28 mouse cellular contexts compared by ENCODE assay signal in genomic region chr16:92820451-92820850, GRCm38 (mm10). TPM values are rescaled to one million over a fixed set of nuclear protein-coding genes. Genes with fewer than 3 reads are reported as not detected.
DNase-seq lines count a peak whose midpoint lies in the region; ATAC-seq and TF ChIP-seq lines count a peak whose summit lies in the region.
"Had no signal": no experiment of that assay in that cellular context is flagged by ENCODE, and none has a peak within 500 bp of the region (broad histone marks: within the 10 kb centered on the region; RNA-seq: fewer than 3 reads in every experiment).

No protein-coding gene starts in this region.

- TF ChIP-seq EP300 in MEL (IDR thresholded peaks at IDR 0.05; ENCODE audit: low read depth in 1 of 2, low read length in 2 of 2), result no peak

- H3K9ac ChIP-seq in MEL (ENCODE audit: control insufficient read depth, low read depth, low read length, poor library complexity, severe bottlenecking), result no peak overlapping the region
- H3K9ac ChIP-seq: embryonic facial prominence, embryonic 13.5 days; forebrain, embryonic 12.5 days; heart, embryonic 15.5 days; hindbrain, embryonic 13.5 days; lung, embryonic 15.5 days had no signal

- H3K9me3 ChIP-seq in MEL (replicated peaks; ENCODE audit: insufficient read depth, low read length), result no peaks in the 10 kb centered on the region
- H3K9me3 ChIP-seq: embryonic facial prominence, embryonic 13.5 days; forebrain, embryonic 12.5 days; heart, embryonic 15.5 days; hindbrain, embryonic 13.5 days; limb, embryonic 10.5 days; lung, embryonic 15.5 days; midbrain, embryonic 10.5 days had no signal

- peak; percentile 22 to 24 for DNase-seq in cerebellum, postnatal 10 days
- DNase-seq in B cell, adult 2 months, result peak; percentile 48 to 50
- peak; percentile 48 for DNase-seq in MEL (ENCODE audit: low read depth, low spot score)
- peak; percentile 49 to 61 for DNase-seq in natural killer cell, adult 2 months (ENCODE audit: low spot score in 2 of 2)
- no peak for DNase-seq in left cerebral cortex, postnatal 10 days (ENCODE audit: extremely low spot score in 1 of 2, low spot score in 2 of 2)
- DNase-seq: adrenal gland, adult 2 months; cerebellum, adult 2 months; cerebellum, postnatal 36 days; embryo, embryonic 11 days; gastrocnemius, adult 2 months; heart, postnatal 36 days; kidney, adult 8-10 months; kidney, postnatal 10 days; lung, postnatal 4 days; right cerebral cortex, postnatal 14 days; spleen, adult 18-20 months; thymus, postnatal 36 days had no signal

- H3K79me2 ChIP-seq in MEL (ENCODE audit: control insufficient read depth, insufficient read depth, low read length, poor library complexity), result peaks cover 74% of the 10 kb centered on the region

- ATAC-seq in cerebellum, adult (ENCODE audit: insufficient number of reproducible peaks, low FRiP score, low TSS enrichment), result no peak
- ATAC-seq in inflammation-experienced regulatory T-cells, adult 6 months, result no peak
- ATAC-seq: Patski had no signal

- intact Hi-C loops in left cerebral cortex, postnatal 10 days (cut with DNase I), result no loop called here

- peaks cover 5 to 58% of the 10 kb centered on the region in 2 experiments for H3K4me1 ChIP-seq in MEL (ENCODE audit: control insufficient read depth in 1 of 2, insufficient read depth in 2 of 2, low read length in 2 of 2)

- H3K4me3 ChIP-seq in MEL (ENCODE audit: control insufficient read depth in 1 of 2, insufficient read depth in 1 of 2, low read depth in 2 of 2, low read length in 2 of 2), result no peak overlapping the region
- H3K4me3 ChIP-seq: embryonic facial prominence, embryonic 13.5 days; erythroblast, embryonic 14.5 days; forebrain, embryonic 12.5 days; gastrocnemius, adult 2 months; heart, embryonic 15.5 days; hindbrain, embryonic 13.5 days; limb, embryonic 10.5 days; lung, embryonic 15.5 days; midbrain, embryonic 10.5 days had no signal

- TF ChIP-seq CTCF in MEL (IDR thresholded peaks at IDR 0.05 in 2 of 3, conservative IDR thresholded peaks at IDR 0.05 in 1 of 3; ENCODE audit: control insufficient read depth in 1 of 3, insufficient read depth in 1 of 3, low read depth in 2 of 3, low read length in 3 of 3, poor library complexity in 1 of 3, severe bottlenecking in 1 of 3), result no peak

- no peak for TF ChIP-seq POLR2A in MEL (IDR thresholded peaks at IDR 0.05; ENCODE audit: control insufficient read depth in 1 of 2, insufficient read depth in 1 of 2, low read depth in 1 of 2, low read length in 2 of 2, poor library complexity in 1 of 2)

- no peaks in the 10 kb centered on the region for H3K27me3 ChIP-seq in MEL (ENCODE audit: control insufficient read depth in 1 of 2, insufficient read depth in 2 of 2, low read length in 2 of 2)
- H3K27me3 ChIP-seq: embryonic facial prominence, embryonic 13.5 days; hindbrain, embryonic 13.5 days; lung, embryonic 15.5 days; Patski had no signal

- TF ChIP-seq RAD21 in MEL (IDR thresholded peaks at IDR 0.05; ENCODE audit: low read depth, low read length), result no peak

- peak overlapping the region; percentile 37; the same call in 1 of the 2 replicates for H3K27ac ChIP-seq in MEL (ENCODE audit: control insufficient read depth, low read depth, low read length)
- H3K27ac ChIP-seq: embryonic facial prominence, embryonic 13.5 days; forebrain, embryonic 12.5 days; gastrocnemius, adult 2 months; heart, embryonic 15.5 days; hindbrain, embryonic 13.5 days; lung, embryonic 15.5 days; midbrain, embryonic 10.5 days had no signal

- H3K36me3 ChIP-seq in MEL (ENCODE audit: control insufficient read depth in 1 of 2, insufficient read depth in 2 of 2, low read length in 2 of 2), result peaks cover 11 to 54% of the 10 kb centered on the region in 2 experiments; a peak in 3 of 4 replicates
- H3K36me3 ChIP-seq: embryonic facial prominence, embryonic 13.5 days; forebrain, embryonic 12.5 days; heart, embryonic 15.5 days; hindbrain, embryonic 13.5 days; limb, embryonic 10.5 days; lung, embryonic 15.5 days; midbrain, embryonic 10.5 days had no signal

TF ChIP-seq in MEL, 35 proteins besides CTCF, POLR2A, EP300 and RAD21:
- no peak for TF ChIP-seq ELF1 (IDR thresholded peaks at IDR 0.05; ENCODE audit: low read depth, low read length)
- no peak for TF ChIP-seq NELFE (IDR thresholded peaks at IDR 0.05; ENCODE audit: low read depth, low read length)
- TF ChIP-seq HCFC1 (IDR thresholded peaks at IDR 0.05; ENCODE audit: low read depth, low read length), result 0 out of 2 replicates have a peak, but pooled peaks have one; percentile 30
- TF ChIP-seq ETS1 (IDR thresholded peaks at IDR 0.05; ENCODE audit: low read depth, low read length), result no peak
- TF ChIP-seq ZKSCAN1 (IDR thresholded peaks at IDR 0.05; ENCODE audit: low read depth, low read length), result no peak
- no peak for TF ChIP-seq USF2 (IDR thresholded peaks at IDR 0.05; ENCODE audit: borderline replicate concordance in 1 of 2, insufficient read depth in 1 of 2, low read depth in 1 of 2, low read length in 2 of 2)

RNA-seq across cellular contexts. Expression of gene Runx1, which starts 5.5 kb away (rescaled TPM):
- total RNA-seq in MEL (2012; rRNA removed), result 14.3 and 17.1 TPM in 2 replicates
- 10 to 100 TPM in 1 of 2 experiments, not detected in 1; 23.5 TPM for polyA plus RNA-seq in MEL (2012; ENCODE audit: insufficient read depth in 1 of 2, insufficient read length in 2 of 2, low read depth in 1 of 2, low replicate concordance in 2 of 2, missing spikeins in 1 of 2)
- total RNA-seq in left cerebral cortex, postnatal 10 days (2021), result 1 to 10 TPM in 1 of 2 experiments, under 1 TPM in 1; 0.88 to 1.3 TPM
- polyA plus RNA-seq in inflammation-experienced regulatory T-cells, adult 6 months (2017; shearing (Covaris generic)), result 10 to 100 TPM; 28.0 to 47.0 (median 44.5) TPM

Comparison
In these comparisons a context has a peak if more than half of its experiments do, and no peak if none do; other contexts are left out.
1. DNase-seq: peak in cerebellum, postnatal 10 days (2 of 2), B cell, adult 2 months (2 of 2), MEL (single experiment) and natural killer cell, adult 2 months (2 of 2); none in left cerebral cortex, postnatal 10 days (0 of 2).